Mouse (Mus musculus) liver, adult 2 months (tissue): ENCODE measurements at regions not wholly inside any gene's neighbourhood (a gene's known extent, or its start where the extent isn't known, plus 50 kb on each side); places are given as distances from the start of the nearest gene placed in this dataset.
"Not testable (repeated sequence)": the region's sequence is repeated elsewhere in the genome, so short reads cannot be mapped to it uniquely, and the experiment has no call there.

ENCODE experiments used
- DNase-seq: peaks from one replicate; pipeline ENCODE4 v3.0.0-alpha.2; 2011; ENCODE audit warnings: low read depth, low spot score; ENCODE audit errors: extremely low read depth
- H3K27ac ChIP-seq: fragments of 200-500 bp; replicated peaks from 2 replicates; pipeline ENCODE4 v1.5.1; 2012; ENCODE audit warnings: low read depth, mild to moderate bottlenecking, control low read depth, inconsistent platforms, low read length; ENCODE audit not compliant: insufficient read depth
- H3K27me3 ChIP-seq: fragments of 200-500 bp; 2 replicates; pipeline ENCODE4 v1.6.1; 2012; ENCODE audit warnings: mild to moderate bottlenecking, moderate library complexity, low read length, inconsistent platforms; ENCODE audit not compliant: control insufficient read depth, insufficient read depth
- H3K36me3 ChIP-seq: fragments of 200-500 bp; 2 replicates; pipeline ENCODE4 v1.6.1; 2012; ENCODE audit warnings: low read length, inconsistent platforms; ENCODE audit not compliant: control insufficient read depth, insufficient read depth
- H3K4me1 ChIP-seq: fragments of 200-500 bp; 2 replicates; pipeline ENCODE4 v1.6.1; 2011; ENCODE audit warnings: low read length; ENCODE audit not compliant: control insufficient read depth, insufficient read depth
- H3K4me3 ChIP-seq: fragments of 200-500 bp; 2 replicates; pipeline ENCODE4 v1.5.1; 2011; ENCODE audit warnings: low read depth, mild to moderate bottlenecking, control low read depth, low read length, moderate library complexity; ENCODE audit not compliant: insufficient read depth
- H3K79me2 ChIP-seq: fragments of 200-500 bp; 2 replicates; pipeline ENCODE4 v1.6.1; 2012; ENCODE audit warnings: inconsistent platforms, mild to moderate bottlenecking, low read length, moderate library complexity; ENCODE audit not compliant: control insufficient read depth, insufficient read depth
- H3K9ac ChIP-seq: fragments of 200-500 bp; 2 replicates; pipeline ENCODE4 v1.6.1; 2012; ENCODE audit warnings: low read depth, mild to moderate bottlenecking, control low read depth, inconsistent platforms, low read length
- CTCF ChIP-seq: fragments of 200-500 bp; IDR thresholded peaks from 2 replicates; pipeline ENCODE4 v1.5.1; 2011; ENCODE audit warnings: low read depth, low read length, control low read depth
- POLR2A ChIP-seq: fragments of 200-500 bp; IDR thresholded peaks from 2 replicates; pipeline ENCODE4 v1.6.1; 2011; ENCODE audit warnings: low read length, control low read depth; ENCODE audit not compliant: insufficient read depth; ENCODE audit errors: extremely low read depth
- WGBS: fragments of 180-500 bp; shearing (Covaris S2); methylation state at CpG from one replicate; pipeline ENCODE4 v1.1.7; 2018; 5-methylcytosine and 5-hydroxymethylcytosine counted together

DNA sequence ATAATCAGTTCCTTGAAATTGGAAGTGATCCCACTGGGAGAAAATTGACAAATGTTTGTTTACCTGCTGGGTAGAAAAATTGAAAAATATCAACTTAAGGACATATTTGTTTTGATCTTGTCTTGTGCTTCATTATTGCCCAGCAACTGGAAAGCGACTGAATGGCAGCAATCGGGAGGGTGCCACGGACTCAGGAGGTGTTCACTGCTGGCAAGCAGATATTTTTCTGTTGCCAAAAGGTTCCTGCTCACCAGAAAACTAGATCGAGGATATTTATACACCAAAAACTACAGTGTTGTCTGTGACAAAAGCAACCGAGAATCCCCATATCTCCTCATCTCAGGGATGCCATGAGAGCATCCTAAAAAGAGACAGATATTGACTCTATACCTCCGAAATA is 71.4 kb downstream of the Gm21833 start:
- no peak overlapping the region for H3K27ac ChIP-seq
- no peaks in the 10 kb centered on the region for H3K4me1 ChIP-seq
- no peaks in the 10 kb centered on the region for H3K36me3 ChIP-seq
- no peaks in the 10 kb centered on the region for H3K27me3 ChIP-seq
- H3K79me2 ChIP-seq, result no peaks in the 10 kb centered on the region
- TF ChIP-seq POLR2A, result no peak
- H3K9ac ChIP-seq, result no peak overlapping the region
- WGBS, result 73% methylated on average over 6 of the region's 6 CpGs
- no peak overlapping the region for H3K4me3 ChIP-seq
- DNase-seq, result no peak

DNA sequence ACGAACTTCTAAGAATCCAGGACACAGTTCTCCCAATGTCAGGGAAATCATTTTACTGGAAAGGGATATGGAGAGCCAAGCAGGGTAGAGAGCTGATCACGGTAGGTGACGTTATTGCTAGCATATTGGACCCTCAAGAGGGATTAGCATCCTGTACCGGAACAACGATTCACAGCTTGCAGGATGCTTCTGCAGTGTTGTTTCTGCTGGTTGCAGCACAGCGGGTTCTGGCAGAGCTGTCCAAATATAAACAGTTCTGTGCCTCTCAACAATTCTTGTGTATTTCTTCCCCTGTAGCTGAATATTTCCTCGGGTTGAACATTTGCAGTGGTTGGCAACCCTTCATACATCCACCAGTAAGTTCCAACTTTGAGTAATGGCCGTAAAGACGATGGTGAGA is 92.4 kb downstream of the Gm21833 start:
- TF ChIP-seq CTCF (no peak), POLR2A (no peak)
- Histone ChIP-seq H3K4me1 (no peaks in the 10 kb centered on the region), H3K4me3 (no peak overlapping the region), H3K36me3 (no peaks in the 10 kb centered on the region), H3K27ac (no peak overlapping the region), H3K27me3 (no peaks in the 10 kb centered on the region), H3K9ac (no peak overlapping the region), H3K79me2 (no peaks in the 10 kb centered on the region)
- DNase-seq, result no peak
- WGBS, result 83% methylated on average over 9 of the region's 9 CpGs

DNA sequence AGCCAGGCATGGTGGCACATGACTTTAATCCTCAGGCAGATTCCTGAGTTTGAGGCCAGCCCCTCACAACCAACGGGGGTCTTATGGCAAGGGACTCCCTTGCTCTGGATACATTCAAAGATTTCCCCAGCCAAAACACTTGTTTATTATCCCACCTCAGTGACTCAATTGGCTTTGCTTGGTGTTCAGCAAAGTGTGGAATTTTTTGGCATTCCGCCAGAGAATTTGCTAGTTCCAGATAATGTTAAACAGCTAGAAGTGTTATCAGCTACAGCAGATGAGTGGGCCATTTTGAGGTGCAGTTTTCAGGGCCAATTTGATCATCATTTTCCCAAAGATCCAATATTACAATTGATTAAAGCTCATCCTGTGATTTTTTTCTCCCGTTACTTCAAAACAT is 130.8 kb downstream of the Gm21833 start:
- WGBS, result 84% methylated on average over 3 of the region's 3 CpGs
- H3K4me3 ChIP-seq, H3K27me3 ChIP-seq, H3K27ac ChIP-seq, H3K36me3 ChIP-seq, H3K4me1 ChIP-seq, DNase-seq, H3K9ac ChIP-seq, H3K79me2 ChIP-seq: not testable (repeated sequence)

DNA sequence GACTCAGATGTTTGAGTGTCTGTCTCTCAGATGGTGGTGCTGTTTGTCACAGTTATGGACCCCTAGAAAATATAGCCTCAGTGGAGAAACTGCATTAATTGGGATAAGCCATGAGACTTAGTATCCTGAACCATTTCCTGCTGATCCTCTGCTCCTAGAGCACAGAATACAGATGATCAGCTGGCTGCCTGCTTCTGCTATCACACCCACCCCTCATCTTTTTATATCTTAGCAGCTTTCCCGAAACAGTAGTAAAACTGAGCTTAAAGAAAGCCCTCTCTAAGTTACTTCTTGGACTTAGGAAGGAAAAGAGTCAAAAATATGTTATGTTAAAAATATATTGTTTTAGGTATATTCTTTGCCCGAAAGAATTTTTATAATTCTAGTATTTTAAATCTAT is 163.5 kb downstream of the Gm21833 start:
- no peak for TF ChIP-seq POLR2A
- no peak for TF ChIP-seq CTCF
- H3K9ac ChIP-seq, result no peak overlapping the region
- H3K36me3 ChIP-seq, result no peaks in the 10 kb centered on the region
- H3K27ac ChIP-seq, result no peak overlapping the region
- H3K79me2 ChIP-seq, result no peaks in the 10 kb centered on the region
- no peak for DNase-seq
- WGBS, result 59% methylated on average over 2 of the region's 2 CpGs
- H3K27me3 ChIP-seq, result no peaks in the 10 kb centered on the region
- no peaks in the 10 kb centered on the region for H3K4me1 ChIP-seq
- no peak overlapping the region for H3K4me3 ChIP-seq

DNA sequence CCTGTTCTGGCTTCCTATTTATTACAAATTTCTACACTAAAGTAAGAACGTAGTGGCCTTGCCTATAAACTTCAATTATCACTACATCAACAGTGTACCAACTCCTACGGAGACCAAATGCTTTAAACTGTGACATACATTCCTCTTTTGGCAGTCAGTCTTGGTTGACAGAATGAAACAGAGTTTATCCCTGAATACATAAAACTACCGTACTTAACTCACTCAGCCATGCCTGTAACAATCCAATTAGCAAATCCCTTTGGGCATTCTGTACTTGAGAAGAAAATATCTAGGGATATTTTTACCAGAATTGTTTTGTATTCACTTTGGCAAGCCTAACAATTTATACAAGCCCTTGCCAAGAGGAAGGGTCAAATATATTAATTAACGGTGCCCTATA is 169.7 kb downstream of the Gm21833 start:
- 74% methylated on average over 4 of the region's 4 CpGs for WGBS
- TF ChIP-seq POLR2A (no peak), CTCF (no peak)
- no peaks in the 10 kb centered on the region for H3K79me2 ChIP-seq
- no peaks in the 10 kb centered on the region for H3K4me1 ChIP-seq
- no peaks in the 10 kb centered on the region for H3K27me3 ChIP-seq
- no peak overlapping the region for H3K27ac ChIP-seq
- no peak overlapping the region for H3K4me3 ChIP-seq
- no peaks in the 10 kb centered on the region for H3K36me3 ChIP-seq
- DNase-seq, result no peak
- no peak overlapping the region for H3K9ac ChIP-seq

DNA sequence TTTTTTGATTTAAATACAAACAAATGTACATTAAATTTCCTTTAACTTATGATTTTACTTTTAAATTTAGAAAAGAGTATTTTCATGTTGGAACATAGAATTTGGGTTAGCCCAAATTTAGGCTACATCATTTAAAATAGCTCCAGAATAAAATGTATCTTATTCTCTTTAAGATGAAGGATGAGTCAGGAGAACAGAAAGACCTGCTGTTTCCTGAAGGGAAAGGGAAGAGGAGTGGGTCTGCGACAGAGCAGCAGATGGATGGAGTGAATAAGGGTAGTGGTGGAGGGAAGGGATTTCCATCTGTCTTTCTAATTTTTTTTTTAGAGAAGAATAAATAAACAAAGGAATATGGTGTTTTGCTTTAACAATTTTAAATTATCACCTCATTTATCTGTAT is 193.1 kb downstream of the Gm21833 start:
- H3K27ac ChIP-seq, result no peak overlapping the region
- 74% methylated on average over 1 of the region's 1 CpGs for WGBS
- no peak overlapping the region for H3K9ac ChIP-seq
- no peak for DNase-seq
- no peaks in the 10 kb centered on the region for H3K36me3 ChIP-seq
- TF ChIP-seq POLR2A, result no peak
- TF ChIP-seq CTCF, result no peak
- no peaks in the 10 kb centered on the region for H3K27me3 ChIP-seq
- H3K79me2 ChIP-seq, result no peaks in the 10 kb centered on the region
- H3K4me1 ChIP-seq, result no peaks in the 10 kb centered on the region
- H3K4me3 ChIP-seq, result no peak overlapping the region
